Mouse (Mus musculus): Measurements from ENCODE around the gene Tmem222. TPM values are rescaled to one million over a fixed set of nuclear protein-coding genes. Genes with fewer than 3 reads are reported as not detected.

Tmem222 gene
- polyA plus RNA-seq, 1 experiment: 120 TPM

- TF ChIP-seq POLR2A (IDR thresholded peaks at IDR 0.05; ENCODE audit: borderline replicate concordance, extremely low read depth, insufficient read depth, insufficient read length, poor library complexity, severe bottlenecking) (no peak), CTCF (IDR thresholded peaks at IDR 0.05; ENCODE audit: borderline replicate concordance, extremely low read depth, insufficient read depth, insufficient read length) (no peak)
These were observed 14.7 kb downstream of the Tmem222 start, which contains the start of gene Sytl1 for GRCm38 (mm10) chr4:133262882-133263281. Sytl1 (minus strand) TSS chr4:133263113.

GRCm38 (mm10) chr4:133262375-133262765, 15.2 kb downstream of the Tmem222 start:
- DNase-seq (ENCODE audit: low read depth): no peak

More at GRCm38 (mm10) chr4:133262882-133263281, 14.7 kb downstream of the Tmem222 start, which contains the start of gene Sytl1:
- DNase-seq (ENCODE audit: low read depth): no peak

GRCm38 (mm10) chr4:133261641-133262374, 15.8 kb downstream of the Tmem222 start:
- TF ChIP-seq CTCF (IDR thresholded peaks at IDR 0.05; ENCODE audit: borderline replicate concordance, extremely low read depth, insufficient read depth, insufficient read length) (no peak), POLR2A (IDR thresholded peaks at IDR 0.05; ENCODE audit: borderline replicate concordance, extremely low read depth, insufficient read depth, insufficient read length, poor library complexity, severe bottlenecking) (no peak)
- DNase-seq (ENCODE audit: low read depth): no peak

More at GRCm38 (mm10) chr4:133262375-133262765, 15.2 kb downstream of the Tmem222 start:
- TF ChIP-seq POLR2A (IDR thresholded peaks at IDR 0.05; ENCODE audit: borderline replicate concordance, extremely low read depth, insufficient read depth, insufficient read length, poor library complexity, severe bottlenecking): no peak
- TF ChIP-seq CTCF (IDR thresholded peaks at IDR 0.05; ENCODE audit: borderline replicate concordance, extremely low read depth, insufficient read depth, insufficient read length): no peak

- no peak for DNase-seq (ENCODE audit: low read depth)
- TF ChIP-seq CTCF (IDR thresholded peaks at IDR 0.05; ENCODE audit: borderline replicate concordance, extremely low read depth, insufficient read depth, insufficient read length) (no peak), POLR2A (IDR thresholded peaks at IDR 0.05; ENCODE audit: borderline replicate concordance, extremely low read depth, insufficient read depth, insufficient read length, poor library complexity, severe bottlenecking) (no peak)
These were observed 19.7 kb downstream of the Tmem222 start for GRCm38 (mm10) chr4:133257798-133258408.

GRCm38 (mm10) chr4:133257230-133257629, 20.4 kb downstream of the Tmem222 start:
- TF ChIP-seq CTCF (IDR thresholded peaks at IDR 0.05; ENCODE audit: borderline replicate concordance, extremely low read depth, insufficient read depth, insufficient read length): no peak
- TF ChIP-seq POLR2A (IDR thresholded peaks at IDR 0.05; ENCODE audit: borderline replicate concordance, extremely low read depth, insufficient read depth, insufficient read length, poor library complexity, severe bottlenecking): no peak
- no peak for DNase-seq (ENCODE audit: low read depth)

DNA sequence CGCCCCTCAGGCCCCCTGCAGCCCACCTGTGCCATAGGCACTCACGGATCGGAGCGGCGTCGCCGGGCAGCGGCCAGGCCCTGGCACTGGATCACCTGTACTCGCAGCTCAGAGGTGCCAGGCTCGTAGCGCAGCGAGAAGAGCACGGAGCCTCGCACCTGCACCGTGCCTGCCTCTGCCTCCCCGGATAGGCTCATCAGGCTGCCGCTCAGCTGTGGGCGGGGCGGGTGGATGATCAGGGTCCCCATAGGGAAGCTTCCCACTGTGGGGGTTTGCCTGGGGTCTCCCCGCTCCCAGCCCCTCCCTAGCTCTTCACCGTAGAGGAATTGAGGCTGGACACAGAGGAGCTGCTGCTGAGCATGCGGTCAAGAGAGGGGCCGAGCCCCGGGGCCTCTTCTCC, 20.8 kb downstream of the Tmem222 start:
- DNase-seq (ENCODE audit: low read depth): peak; percentile 7
- TF ChIP-seq POLR2A (IDR thresholded peaks at IDR 0.05; ENCODE audit: borderline replicate concordance, extremely low read depth, insufficient read depth, insufficient read length, poor library complexity, severe bottlenecking): no peak
- TF ChIP-seq CTCF (IDR thresholded peaks at IDR 0.05; ENCODE audit: borderline replicate concordance, extremely low read depth, insufficient read depth, insufficient read length): no peak

GRCm38 (mm10) chr4:133255392-133255791, 22.2 kb downstream of the Tmem222 start:
- no peak for TF ChIP-seq POLR2A (IDR thresholded peaks at IDR 0.05; ENCODE audit: borderline replicate concordance, extremely low read depth, insufficient read depth, insufficient read length, poor library complexity, severe bottlenecking)
- TF ChIP-seq CTCF (IDR thresholded peaks at IDR 0.05; ENCODE audit: borderline replicate concordance, extremely low read depth, insufficient read depth, insufficient read length): no peak
- DNase-seq (ENCODE audit: low read depth): no peak

DNA sequence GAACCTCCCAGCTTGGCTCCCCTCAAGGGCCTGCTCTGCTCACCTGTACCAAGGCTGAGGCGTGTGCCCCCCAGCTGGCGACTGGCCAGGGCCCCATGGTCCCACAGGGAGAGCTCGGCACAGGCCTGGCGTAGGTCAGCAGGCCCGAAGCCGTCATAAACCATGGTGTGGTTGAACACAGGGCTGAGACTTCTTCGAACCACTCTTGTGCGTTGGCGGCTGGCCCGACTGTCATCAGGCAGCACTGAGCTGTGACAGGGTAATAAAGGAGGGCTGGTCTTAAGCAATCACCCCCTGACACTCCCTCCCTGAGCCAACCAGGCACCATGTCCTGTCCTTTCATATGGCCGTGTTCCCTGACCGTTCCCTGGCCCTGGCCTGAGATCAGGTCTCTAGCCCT, 24.2 kb downstream of the Tmem222 start:
- TF ChIP-seq CTCF (IDR thresholded peaks at IDR 0.05; ENCODE audit: borderline replicate concordance, extremely low read depth, insufficient read depth, insufficient read length) (no peak), POLR2A (IDR thresholded peaks at IDR 0.05; ENCODE audit: borderline replicate concordance, extremely low read depth, insufficient read depth, insufficient read length, poor library complexity, severe bottlenecking) (no peak)
- DNase-seq (ENCODE audit: low read depth): no peak

- peak; percentile 13 for DNase-seq (ENCODE audit: low read depth)
- no peak for TF ChIP-seq POLR2A (IDR thresholded peaks at IDR 0.05; ENCODE audit: borderline replicate concordance, extremely low read depth, insufficient read depth, insufficient read length, poor library complexity, severe bottlenecking)
- peak; percentile 27; the same call in 1 of the 2 replicates for TF ChIP-seq CTCF (IDR thresholded peaks at IDR 0.05; ENCODE audit: borderline replicate concordance, extremely low read depth, insufficient read depth, insufficient read length)
These were observed 25.5 kb downstream of the Tmem222 start for GRCm38 (mm10) chr4:133252089-133252488.

DNA sequence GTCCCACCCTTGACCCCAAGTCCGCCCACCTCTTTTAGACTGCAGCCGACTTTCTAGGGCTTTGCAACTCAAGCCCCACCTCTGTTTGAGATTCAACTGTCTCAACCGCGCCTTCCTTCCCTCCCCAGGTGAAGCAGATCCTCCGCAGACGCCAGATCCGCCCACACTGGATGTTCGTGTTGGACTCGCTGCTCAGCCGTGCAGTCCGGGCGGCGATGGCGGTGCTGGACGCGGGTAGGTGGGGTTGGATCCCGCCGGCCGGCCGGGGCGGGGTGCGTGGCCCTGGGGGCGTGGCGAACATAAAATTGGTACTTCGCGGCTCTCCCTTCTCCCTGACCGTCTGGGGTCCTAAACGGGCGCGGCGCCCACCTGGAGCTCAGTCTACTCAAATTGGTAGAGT, 26.4 kb downstream of the Tmem222 start:
- TF ChIP-seq POLR2A (IDR thresholded peaks at IDR 0.05; ENCODE audit: borderline replicate concordance, extremely low read depth, insufficient read depth, insufficient read length, poor library complexity, severe bottlenecking) (no peak), CTCF (IDR thresholded peaks at IDR 0.05; ENCODE audit: borderline replicate concordance, extremely low read depth, insufficient read depth, insufficient read length) (no peak)
- no peak for DNase-seq (ENCODE audit: low read depth)

GRCm38 (mm10) chr4:133250609-133251008, 27.0 kb downstream of the Tmem222 start:
- peak; percentile 66 for DNase-seq (ENCODE audit: low read depth)

More at GRCm38 (mm10) chr4:133250609-133251008, 27.0 kb downstream of the Tmem222 start:
- TF ChIP-seq CTCF (IDR thresholded peaks at IDR 0.05; ENCODE audit: borderline replicate concordance, extremely low read depth, insufficient read depth, insufficient read length): peak; percentile 87
- no peak for TF ChIP-seq POLR2A (IDR thresholded peaks at IDR 0.05; ENCODE audit: borderline replicate concordance, extremely low read depth, insufficient read depth, insufficient read length, poor library complexity, severe bottlenecking)

Data from brain, embryonic 14.5 days (tissue).